Mouse (Mus musculus): Measurements from ENCODE around the gene Adap2. TPM values are rescaled to one million over a fixed set of nuclear protein-coding genes. Genes with fewer than 3 reads are reported as not detected.

The Adap2 gene
- polyA plus RNA-seq, 1 experiment from 2014 or later, result 101 TPM

DNA sequence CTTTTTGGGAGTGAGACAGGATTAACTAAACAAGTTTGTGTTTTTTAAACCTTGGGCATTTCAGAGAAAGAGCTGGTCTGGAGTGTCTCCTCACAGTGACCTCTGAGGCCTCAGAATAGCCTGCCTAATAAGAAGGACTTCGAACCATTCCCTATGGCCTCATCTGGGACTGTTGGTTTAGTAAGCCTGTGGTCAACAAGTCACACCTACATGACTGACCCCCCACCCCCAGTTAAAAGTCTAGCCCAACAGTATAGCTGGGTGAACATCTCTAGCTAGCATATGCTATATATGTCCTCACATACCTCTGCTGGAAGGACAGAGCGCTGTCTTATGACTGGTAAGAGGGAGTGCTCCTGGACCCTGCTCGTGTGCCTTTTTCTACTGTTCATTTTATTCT is 45.4 kb downstream of the Adap2 start:
- H3K79me2 ChIP-seq (ENCODE audit: inconsistent target), result no peaks in the 10 kb centered on the region
- H3K27ac ChIP-seq, result no peak overlapping the region
- WGBS (ENCODE audit: missing documents), result 86% methylated on average over 3 of the region's 3 CpGs
- no peak overlapping the region for H3K4me3 ChIP-seq (ENCODE audit: inconsistent target)
- H3K36me3 ChIP-seq (ENCODE audit: inconsistent target), result peaks cover 47% of the 10 kb centered on the region

DNA sequence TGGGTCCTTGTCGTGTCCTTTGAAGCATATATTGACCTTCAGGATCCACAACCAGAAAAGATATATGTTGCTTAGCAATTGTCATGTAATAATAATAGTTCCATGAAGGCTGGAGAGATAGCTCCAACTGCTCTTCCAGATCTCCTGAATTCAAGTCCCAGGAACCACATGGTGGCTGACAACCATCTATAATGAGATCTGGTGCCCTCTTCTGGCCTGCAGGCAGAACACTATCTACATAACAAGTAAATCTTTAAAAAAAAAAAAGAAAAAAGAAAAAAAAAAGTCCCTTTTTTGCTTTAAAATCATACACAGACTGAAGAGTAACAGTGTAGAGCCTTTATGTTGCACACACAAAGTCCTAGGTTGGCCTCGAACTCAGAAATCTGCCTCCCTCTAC is 45.9 kb downstream of the Adap2 start:
- Histone ChIP-seq H3K36me3 (ENCODE audit: inconsistent target) (peaks cover 42% of the 10 kb centered on the region), H3K27ac (no peak overlapping the region), H3K4me3 (ENCODE audit: inconsistent target) (no peak overlapping the region), H3K79me2 (ENCODE audit: inconsistent target) (no peaks in the 10 kb centered on the region)
- 93% methylated on average over 2 of the region's 2 CpGs for WGBS (ENCODE audit: missing documents)

- H3K27ac ChIP-seq, result no peak overlapping the region
- WGBS (ENCODE audit: missing documents), result 100% methylated on average over 1 of the region's 1 CpGs
- H3K4me3 ChIP-seq (ENCODE audit: inconsistent target), result no peak overlapping the region
- no peaks in the 10 kb centered on the region for H3K79me2 ChIP-seq (ENCODE audit: inconsistent target)
- H3K36me3 ChIP-seq (ENCODE audit: inconsistent target), result peaks cover 36% of the 10 kb centered on the region
Measured at GRCm38 (mm10) chr11:80200326-80200725, 46.4 kb downstream of the Adap2 start.

GRCm38 (mm10) chr11:80202296-80202695 is 48.4 kb downstream of the Adap2 start:
- WGBS (ENCODE audit: missing documents), result 85% methylated on average over 6 of the region's 6 CpGs
- peaks cover 20% of the 10 kb centered on the region for H3K36me3 ChIP-seq (ENCODE audit: inconsistent target)
- no peaks in the 10 kb centered on the region for H3K79me2 ChIP-seq (ENCODE audit: inconsistent target)
- H3K27ac ChIP-seq, result no peak overlapping the region
- H3K4me3 ChIP-seq (ENCODE audit: inconsistent target), result no peak overlapping the region

DNA sequence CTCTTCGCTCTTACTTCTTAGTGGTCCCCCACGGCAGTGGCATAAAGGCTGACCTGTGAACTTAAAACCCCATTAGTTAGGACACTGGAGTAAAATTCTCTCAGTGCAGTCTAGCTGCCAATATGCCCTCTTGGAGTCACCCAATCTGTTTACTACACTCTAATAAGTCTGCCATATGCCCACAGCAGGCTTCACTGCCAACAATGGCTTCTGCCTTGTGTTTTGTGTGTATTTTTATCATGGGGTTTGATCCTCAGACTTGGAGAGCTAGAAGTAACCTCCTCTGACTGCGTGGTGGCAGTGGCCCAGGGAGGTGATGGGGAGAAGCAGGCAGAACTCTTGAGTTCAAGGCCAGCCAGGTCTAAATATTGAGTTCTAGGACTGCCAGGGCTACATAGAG is 50.1 kb downstream of the Adap2 start:
- 96% methylated on average over 3 of the region's 3 CpGs for WGBS (ENCODE audit: missing documents)
- Histone ChIP-seq H3K79me2 (ENCODE audit: inconsistent target) (no peaks in the 10 kb centered on the region), H3K36me3 (ENCODE audit: inconsistent target) (peaks cover 5% of the 10 kb centered on the region), H3K27ac (no peak overlapping the region), H3K4me3 (ENCODE audit: inconsistent target) (no peak overlapping the region)

GRCm38 (mm10) chr11:80204941-80205340 is 51.0 kb downstream of the Adap2 start:
- peaks cover 3% of the 10 kb centered on the region; the same call in 1 of the 2 replicates for H3K79me2 ChIP-seq (ENCODE audit: inconsistent target)
- no peak overlapping the region for H3K4me3 ChIP-seq (ENCODE audit: inconsistent target)
- H3K27ac ChIP-seq, result no peak overlapping the region
- H3K36me3 ChIP-seq (ENCODE audit: inconsistent target), result no peaks in the 10 kb centered on the region
- 92% methylated on average over 5 of the region's 5 CpGs for WGBS (ENCODE audit: missing documents)

- Histone ChIP-seq H3K36me3 (ENCODE audit: inconsistent target) (no peaks in the 10 kb centered on the region), H3K27ac (no peak overlapping the region), H3K4me3 (ENCODE audit: inconsistent target) (no peak overlapping the region), H3K79me2 (ENCODE audit: inconsistent target) (peaks cover 39% of the 10 kb centered on the region)
- WGBS (ENCODE audit: missing documents), result 40% methylated on average over 7 of the region's 7 CpGs
Measured at GRCm38 (mm10) chr11:80208465-80208859, 54.6 kb downstream of the Adap2 start.

DNA sequence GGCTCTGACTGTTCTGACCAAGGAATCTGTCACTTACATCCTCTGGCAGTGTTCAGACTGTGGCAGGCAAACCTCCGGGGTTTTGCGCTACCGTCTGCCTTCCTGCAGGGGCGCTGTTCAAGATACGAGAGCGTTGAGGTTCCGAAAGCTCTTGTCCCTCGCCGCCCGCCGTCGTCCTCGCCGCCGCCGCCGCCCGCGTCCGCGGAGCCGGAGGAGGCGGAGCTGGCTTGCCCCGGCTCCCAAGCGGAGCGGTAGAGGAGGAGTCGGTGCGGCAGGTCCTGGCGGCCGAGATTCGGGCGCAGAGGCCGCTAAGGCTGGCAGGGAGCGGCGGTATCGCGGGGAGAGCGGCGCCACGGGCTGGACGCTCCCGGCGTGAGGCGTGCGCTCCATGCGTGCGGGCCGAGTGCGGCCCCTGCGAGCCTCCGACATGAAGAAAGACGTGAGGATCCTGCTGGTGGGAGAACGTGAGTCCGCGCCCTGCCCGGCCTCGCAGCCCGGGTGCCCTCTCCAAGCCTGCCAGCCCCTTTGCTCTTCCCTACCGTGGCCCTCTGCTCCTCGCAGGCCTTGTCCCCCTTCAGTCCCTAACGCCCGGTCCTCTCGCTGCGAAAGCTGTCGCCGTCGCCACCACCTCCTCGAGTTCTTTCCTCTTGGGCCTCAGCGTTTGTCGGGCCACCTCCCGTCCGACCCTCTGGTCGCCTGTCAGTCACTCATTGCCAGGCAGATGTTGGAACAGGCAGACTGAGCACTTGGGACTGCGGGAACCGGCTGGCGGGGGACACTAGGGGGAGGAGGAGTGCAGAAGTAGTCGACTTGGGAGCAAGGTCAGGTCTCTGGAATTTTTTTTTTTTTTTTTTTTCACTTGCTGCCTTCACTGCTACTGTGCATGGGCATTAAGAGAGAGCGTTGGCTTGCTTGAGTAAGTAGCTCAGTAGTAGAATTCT is 55.2 kb downstream of the Adap2 start, which contains the start of gene Rhot1:
Gene Rhot1 (plus strand): TSS at position 160 of the 941 bp plus-strand sequence.
- H3K36me3 ChIP-seq (ENCODE audit: inconsistent target), result no peaks in the 10 kb centered on the region
- peaks cover 45% of the 10 kb centered on the region for H3K79me2 ChIP-seq (ENCODE audit: inconsistent target)
- peak within 1 kb of the TSS; percentile 51 for H3K27ac ChIP-seq
- WGBS (ENCODE audit: missing documents), result under 1% methylated on average over 75 of the region's 78 CpGs
- H3K4me3 ChIP-seq (ENCODE audit: inconsistent target), result peak within 1 kb of the TSS; percentile 75

DNA sequence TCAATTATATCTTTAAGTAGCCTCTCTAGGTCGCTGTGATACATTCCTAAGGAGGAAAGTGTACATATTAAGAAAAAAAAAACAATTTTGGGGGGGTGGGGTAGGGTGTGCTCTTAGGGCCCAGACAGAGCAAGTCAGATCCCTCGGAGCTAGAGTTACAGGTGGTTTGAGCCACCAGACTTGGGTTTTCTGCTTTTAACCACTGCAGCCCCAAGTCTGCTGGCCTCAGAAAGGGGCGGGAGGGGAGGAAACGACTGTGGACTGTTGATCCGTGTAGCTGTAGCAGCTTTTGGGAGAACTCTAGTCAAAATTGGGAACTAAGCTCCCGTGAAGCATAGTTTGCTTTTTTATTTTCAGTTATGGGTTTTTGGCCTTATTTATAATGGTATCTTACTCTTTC is 56.4 kb downstream of the Adap2 start:
- H3K27ac ChIP-seq, result peak overlapping the region; percentile 51; the same call in 1 of the 2 replicates
- no peaks in the 10 kb centered on the region for H3K36me3 ChIP-seq (ENCODE audit: inconsistent target)
- H3K4me3 ChIP-seq (ENCODE audit: inconsistent target), result peak overlapping the region; percentile 75
- H3K79me2 ChIP-seq (ENCODE audit: inconsistent target), result peaks cover 57% of the 10 kb centered on the region
- 0% methylated on average over 6 of the region's 6 CpGs for WGBS (ENCODE audit: missing documents)

- no peak overlapping the region for H3K27ac ChIP-seq
- peaks cover 77% of the 10 kb centered on the region for H3K79me2 ChIP-seq (ENCODE audit: inconsistent target)
- H3K4me3 ChIP-seq (ENCODE audit: inconsistent target), result no peak overlapping the region
- WGBS (ENCODE audit: missing documents), result 94% methylated on average over 2 of the region's 2 CpGs
- H3K36me3 ChIP-seq (ENCODE audit: inconsistent target), result no peaks in the 10 kb centered on the region
Measured at GRCm38 (mm10) chr11:80212282-80212681, 58.4 kb downstream of the Adap2 start.

DNA sequence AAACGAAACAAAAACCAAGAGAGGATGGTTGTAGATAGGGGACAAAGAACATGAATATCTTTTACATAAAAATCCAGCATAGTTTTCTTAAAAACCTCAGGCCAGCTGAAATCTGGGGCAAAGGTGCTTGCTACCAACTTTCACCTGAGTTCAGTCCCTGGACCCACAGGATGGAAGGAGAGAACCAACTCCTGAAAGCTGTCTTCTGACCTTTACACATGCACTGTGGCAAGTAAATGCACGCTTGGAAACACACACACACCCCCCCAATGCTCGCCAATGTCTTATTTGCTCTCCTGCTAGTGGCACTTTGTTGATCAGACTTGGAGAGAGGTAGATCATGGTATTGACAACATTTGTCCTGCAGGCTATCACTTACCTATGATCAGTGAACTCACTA is 61.4 kb downstream of the Adap2 start:
- H3K79me2 ChIP-seq (ENCODE audit: inconsistent target), result peaks cover 100% of the 10 kb centered on the region
- 100% methylated on average over 3 of the region's 3 CpGs for WGBS (ENCODE audit: missing documents)
- no peak overlapping the region for H3K4me3 ChIP-seq (ENCODE audit: inconsistent target)
- H3K36me3 ChIP-seq (ENCODE audit: inconsistent target), result peaks cover 4% of the 10 kb centered on the region
- H3K27ac ChIP-seq, result no peak overlapping the region

GRCm38 (mm10) chr11:80218657-80219293 is 64.9 kb downstream of the Adap2 start:
- Histone ChIP-seq H3K27ac (no peak overlapping the region), H3K79me2 (ENCODE audit: inconsistent target) (peaks cover 80% of the 10 kb centered on the region), H3K36me3 (ENCODE audit: inconsistent target) (peaks cover 26% of the 10 kb centered on the region), H3K4me3 (ENCODE audit: inconsistent target) (no peak overlapping the region)
- 82% methylated on average over 9 of the region's 11 CpGs for WGBS (ENCODE audit: missing documents)
